Comparison of ENCODE assay signal across 14 mouse cellular contexts in the genomic region with DNA sequence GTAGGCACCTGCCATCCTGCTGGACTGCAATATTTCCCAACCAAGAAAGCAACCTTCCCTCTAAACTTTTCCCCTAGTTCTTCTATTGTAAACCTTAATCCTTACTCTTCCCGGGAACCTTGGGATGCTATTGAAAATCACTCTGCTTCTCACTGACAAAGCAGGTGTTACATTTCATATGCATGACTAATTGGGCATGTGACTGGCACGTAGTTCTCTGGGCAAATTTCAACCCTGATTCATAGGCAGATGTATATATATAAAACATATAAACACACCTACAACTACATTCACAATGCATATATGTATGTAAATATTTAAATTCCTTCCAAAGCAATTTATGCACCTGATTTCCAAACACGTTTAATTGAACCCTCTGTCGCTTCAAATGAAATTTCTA.
"Had no signal": no experiment of that assay in that cellular context is flagged by ENCODE, and none has a peak within 500 bp of the region (broad histone marks: within the 10 kb centered on the region; RNA-seq: fewer than 3 reads in every experiment).

No protein-coding gene starts in this region.

- DNase-seq: liver, postnatal 0 days; lung, adult 2 months; lung, postnatal 14 days; lung, postnatal 4 days; midbrain, embryonic 14.5 days; right cerebral cortex, postnatal 14 days; thymus, postnatal 14 days; thymus, postnatal 4 days had no signal

- H3K27me3 ChIP-seq: liver, embryonic 15.5 days; lung, embryonic 15.5 days; neural tube, embryonic 12.5 days; stomach, embryonic 15.5 days had no signal

- H3K36me3 ChIP-seq: liver, embryonic 15.5 days; lung, embryonic 15.5 days; midbrain, embryonic 10.5 days; midbrain, embryonic 12.5 days; neural tube, embryonic 12.5 days; stomach, embryonic 15.5 days had no signal

- H3K4me3 ChIP-seq: liver, embryonic 15.5 days; lung, embryonic 15.5 days; midbrain, embryonic 10.5 days; midbrain, embryonic 12.5 days; neural tube, embryonic 12.5 days; stomach, embryonic 15.5 days had no signal
